Mouse (Mus musculus): ENCODE data around the gene Ss18l1.

The Ss18l1 gene

GRCm38 (mm10) chr2:180117485-180118194, 75.3 kb downstream of the Ss18l1 start:
- in situ Hi-C loops (cut with MboI, MseI), result no loop called here

- in situ Hi-C loops (cut with MboI, MseI), result no loop called here
These were observed 76.5 kb downstream of the Ss18l1 start, which contains the start of gene Osbpl2 for GRCm38 (mm10) chr2:180118661-180119438. Osbpl2 (plus strand) TSS chr2:180119306.

Data from T-helper 17 cell (primary cell).